Mouse (Mus musculus): ENCODE data around the gene Cyb561d2.

DNA sequence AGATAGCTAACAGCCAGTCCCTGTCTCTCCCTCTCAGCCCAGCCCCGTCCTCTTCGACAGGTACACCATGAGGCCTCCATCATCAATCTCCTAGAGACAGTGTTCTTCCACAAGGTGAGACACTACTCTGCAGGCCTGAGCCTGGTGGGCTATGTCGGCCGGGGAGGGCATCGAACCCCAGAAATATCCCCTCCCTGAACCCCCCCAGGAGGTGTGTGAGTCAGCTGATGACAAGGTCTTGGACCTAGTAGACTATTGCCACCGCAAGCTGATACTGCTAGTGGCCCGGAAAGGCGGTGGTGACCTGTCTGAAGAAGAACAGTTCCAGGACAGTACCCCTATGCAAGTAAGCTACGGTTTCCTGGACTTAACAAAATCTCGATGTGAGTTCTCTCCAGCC, 6.8 kb upstream of the Cyb561d2 start:
- no peak for TF ChIP-seq CTCF (IDR thresholded peaks at IDR 0.05; ENCODE audit: low read depth, low read length)
- TF ChIP-seq POLR2A (IDR thresholded peaks at IDR 0.05; ENCODE audit: extremely low read depth, insufficient read depth, low read length): no peak
